Mouse (Mus musculus) regulatory T cell (primary cell): ENCODE data around the gene Fxyd1.

ENCODE experiments used
- in situ Hi-C: fragments of 300-600 bp; cut with MboI, MseI; formaldehyde crosslinking; loops from one replicate; pipeline ENCODE4 v1.15.1; 2025; ENCODE audit warnings: high pct_unique_total_duplicates

The Fxyd1 gene

GRCm38 (mm10) chr7:31077885-31078445, 21.0 kb upstream of the Fxyd1 start:
- in situ Hi-C loops, result no loop called here

DNA sequence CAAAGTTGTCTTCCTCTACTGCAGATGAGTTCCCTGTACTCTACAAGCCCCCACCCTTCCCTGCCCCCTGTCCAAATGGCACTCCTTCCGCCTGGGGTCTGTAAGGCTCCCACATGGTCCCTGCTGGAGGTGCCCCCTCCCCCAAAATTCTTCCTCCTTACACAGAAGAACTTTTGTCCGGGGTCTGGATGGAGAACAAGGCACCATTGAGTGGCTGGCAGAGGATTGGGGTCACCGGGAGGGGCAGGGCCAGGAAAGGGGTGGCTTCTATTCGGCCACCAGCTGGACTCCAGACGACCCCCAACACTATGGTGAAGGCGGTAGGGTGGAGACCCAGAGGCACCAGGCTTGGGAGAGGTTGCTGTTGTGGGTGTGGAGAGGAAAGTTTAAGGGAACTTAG, 20.5 kb upstream of the Fxyd1 start:
- in situ Hi-C loops, result no loop called here

DNA sequence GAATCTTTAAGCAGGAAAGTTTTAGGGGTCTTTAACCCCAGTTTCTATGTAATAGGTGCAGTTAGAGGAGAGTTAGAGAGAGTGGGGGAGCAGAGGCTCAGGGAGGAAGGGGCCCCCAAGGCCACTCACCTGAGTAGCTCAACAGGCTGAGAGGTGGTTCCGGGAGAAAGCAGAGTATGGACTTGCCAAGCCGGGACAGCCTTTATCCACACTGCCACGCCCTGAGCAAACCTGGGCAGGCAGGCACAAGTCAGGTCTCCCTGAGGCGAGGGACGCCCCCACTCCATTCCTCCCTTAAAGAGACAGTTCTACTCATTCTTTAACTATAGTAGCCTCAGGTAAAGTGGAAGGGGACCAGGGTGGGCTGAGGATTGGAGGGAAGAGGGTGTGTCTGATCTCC, 19.5 kb upstream of the Fxyd1 start, which contains the start of gene Fxyd3:
Gene Fxyd3 (minus strand): TSS at position 213 of the 400 bp plus-strand sequence.
- in situ Hi-C loops, result no loop called here

DNA sequence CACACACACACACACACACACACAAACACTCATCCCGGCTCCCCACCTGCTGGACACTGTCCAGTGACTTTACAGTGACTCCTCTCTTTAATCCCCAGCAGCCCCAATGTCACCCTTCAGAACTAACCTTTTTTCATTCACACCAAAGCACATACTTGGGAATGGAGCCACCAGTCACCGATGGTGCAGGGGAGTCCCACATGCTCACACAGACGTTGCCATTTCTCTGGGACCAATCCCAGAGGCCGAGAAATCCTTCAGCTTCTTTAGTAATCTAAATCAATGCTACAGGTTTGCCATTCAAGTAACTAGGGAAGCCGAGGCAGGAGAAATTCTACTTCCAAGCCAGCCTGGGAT, 17.7 kb upstream of the Fxyd1 start:
- in situ Hi-C loops, result no loop called here

GRCm38 (mm10) chr7:31074061-31074712, 17.2 kb upstream of the Fxyd1 start:
- in situ Hi-C loops, result no loop called here

GRCm38 (mm10) chr7:31073546-31073945, 16.5 kb upstream of the Fxyd1 start:
- in situ Hi-C loops, result no loop called here

DNA sequence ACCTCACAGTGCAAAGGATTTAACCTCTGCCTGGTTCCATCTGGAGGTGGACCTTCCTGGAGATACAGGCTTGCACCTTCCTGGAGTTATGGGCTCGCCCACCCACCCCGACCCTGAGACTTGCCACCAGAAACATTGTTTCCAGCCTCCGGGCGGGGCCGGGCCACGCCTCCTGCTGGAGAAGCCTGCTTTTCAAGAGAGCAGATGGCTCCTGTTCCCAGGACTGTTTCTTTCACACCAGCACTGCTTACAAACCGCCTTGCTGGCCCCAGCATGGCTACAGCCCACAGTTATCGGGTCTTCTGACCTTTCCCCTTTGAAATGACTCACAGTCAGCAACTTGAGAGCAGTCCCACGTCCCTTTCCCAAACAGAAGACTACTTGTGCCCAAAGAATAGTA, 15.3 kb upstream of the Fxyd1 start:
- in situ Hi-C loops, result no loop called here

GRCm38 (mm10) chr7:31070324-31070723, 13.3 kb upstream of the Fxyd1 start:
- in situ Hi-C loops, result no loop called here

DNA sequence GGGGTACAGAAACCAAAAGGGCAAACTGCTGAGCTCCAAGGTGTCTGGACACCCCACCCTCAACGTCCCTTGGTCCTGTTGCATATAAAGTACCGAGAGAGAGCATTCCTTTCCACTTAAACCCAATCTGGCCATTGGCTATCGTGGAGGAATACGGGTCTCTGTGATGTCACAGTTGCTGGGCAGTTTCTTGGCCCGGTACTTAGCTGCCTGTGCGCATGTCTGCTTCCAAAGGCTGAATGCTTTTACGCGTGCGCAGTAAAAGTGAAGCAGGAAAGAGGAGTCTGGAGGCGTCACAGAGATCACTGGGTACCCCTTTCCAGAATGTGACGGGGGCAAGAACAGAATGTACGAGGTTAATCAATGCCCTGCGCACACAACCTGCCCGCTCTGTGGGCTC, 12.5 kb upstream of the Fxyd1 start:
- in situ Hi-C loops, result no loop called here

DNA sequence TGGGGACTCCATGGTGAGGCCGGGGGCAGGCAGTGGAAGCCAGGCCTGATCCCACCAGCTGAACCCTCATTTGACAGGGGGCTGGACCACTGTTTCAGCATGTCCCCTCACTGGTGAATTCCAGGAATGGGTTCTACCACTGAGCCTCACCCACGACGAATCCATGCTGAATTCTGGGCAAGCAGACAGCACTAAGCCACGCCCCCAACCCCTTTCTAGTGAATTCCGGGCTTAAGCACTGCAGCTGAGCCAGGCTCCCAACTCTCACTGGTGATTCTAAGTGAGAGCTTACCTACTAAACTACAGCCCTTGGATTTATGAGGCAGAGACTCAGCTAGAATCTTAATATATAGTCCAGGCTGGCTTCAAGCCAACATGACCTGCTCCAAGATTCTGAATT, 10.8 kb upstream of the Fxyd1 start:
- in situ Hi-C loops, result no loop called here

DNA sequence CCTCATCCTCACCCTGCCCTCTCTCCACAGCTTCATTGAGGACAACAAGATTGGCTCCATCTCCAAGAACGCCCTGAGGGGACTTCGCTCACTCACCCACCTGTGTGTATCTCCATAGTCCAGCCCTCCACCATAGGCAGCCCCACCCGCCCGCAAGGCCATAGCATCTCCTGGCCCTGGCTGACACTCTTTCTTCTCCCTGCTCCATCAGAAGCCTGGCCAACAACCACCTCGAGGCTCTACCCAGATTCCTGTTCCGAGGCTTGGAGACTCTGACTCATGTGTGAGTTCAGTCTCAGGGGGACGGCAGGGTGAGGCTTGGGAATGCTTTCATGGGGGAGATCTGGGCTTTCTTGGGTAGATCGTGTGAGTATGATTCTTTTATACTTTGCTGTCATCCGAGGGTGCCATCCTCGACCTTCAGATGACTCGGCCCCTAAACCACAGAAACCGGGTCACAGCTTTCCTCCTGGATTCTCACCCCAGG, 6.1 kb upstream of the Fxyd1 start:
- in situ Hi-C loops, result no loop called here

DNA sequence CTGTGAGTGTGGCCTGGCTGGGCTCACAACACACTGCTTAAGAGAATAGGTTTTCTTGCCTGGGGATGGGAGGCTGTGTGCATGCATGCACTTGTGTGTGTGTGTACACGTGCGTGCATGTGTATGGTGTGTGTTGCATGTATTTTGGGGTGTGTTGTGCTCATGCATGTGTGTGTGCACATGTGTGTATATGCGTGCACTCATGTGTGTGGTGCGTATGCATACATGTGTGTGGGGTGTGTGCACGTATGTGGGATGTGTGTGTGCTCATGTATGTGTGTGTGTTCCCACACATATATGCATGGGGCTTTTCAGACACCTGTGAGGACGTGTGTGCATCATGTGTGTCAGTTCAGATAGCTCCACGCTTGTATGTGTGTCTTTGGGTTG, 3.6 kb upstream of the Fxyd1 start:
- in situ Hi-C loops, result no loop called here

GRCm38 (mm10) chr7:31059919-31060620, 3.1 kb upstream of the Fxyd1 start:
- in situ Hi-C loops, result no loop called here

DNA sequence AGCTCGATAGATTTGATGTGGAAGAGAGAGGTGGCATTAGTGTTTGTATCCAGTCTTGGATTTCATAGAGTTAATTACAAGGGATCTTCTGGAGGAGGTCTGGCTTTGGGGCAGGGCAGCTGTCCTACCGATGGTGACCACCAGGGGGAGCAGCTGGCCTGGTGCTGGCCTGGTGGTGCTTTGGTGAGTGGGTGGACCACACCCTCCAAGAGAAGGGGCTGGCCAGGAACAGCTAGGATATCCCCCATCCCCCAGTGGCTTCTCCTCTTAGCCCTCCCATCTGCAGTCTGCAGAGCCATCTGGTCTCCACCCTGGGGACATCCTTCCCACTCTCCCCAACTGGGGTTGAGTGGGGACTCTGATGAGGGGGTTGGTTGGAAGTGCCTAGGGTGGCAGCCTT, 2.1 kb upstream of the Fxyd1 start, which contains the start of gene Lgi4:
Gene Lgi4 (plus strand): TSS at position 235 of the 400 bp plus-strand sequence.
- in situ Hi-C loops, result no loop called here

GRCm38 (mm10) chr7:31058211-31058610, 1.2 kb upstream of the Fxyd1 start:
- in situ Hi-C loops, result no loop called here

DNA sequence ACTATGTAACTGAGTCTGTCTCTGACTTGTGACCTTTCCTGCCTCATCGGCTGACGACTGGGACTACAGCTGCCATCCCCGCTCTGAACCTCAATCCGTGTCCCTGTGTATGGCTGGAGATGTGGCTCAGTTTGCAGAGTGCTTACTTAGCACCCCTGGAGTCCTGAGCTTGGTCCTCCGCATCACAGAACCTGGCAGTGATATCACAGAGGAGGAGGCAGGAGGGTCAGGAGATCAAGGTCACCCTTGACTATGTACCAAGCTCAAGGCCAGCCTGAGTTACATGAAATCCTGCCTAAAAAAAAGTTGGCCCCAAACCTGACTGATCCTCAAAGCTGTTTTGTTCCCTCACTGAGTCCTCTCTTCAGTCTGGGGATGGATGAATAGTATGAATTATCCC, 731 bp upstream of the Fxyd1 start:
- in situ Hi-C loops, result no loop called here

- in situ Hi-C loops, result no loop called here
Measured at GRCm38 (mm10) chr7:31056448-31056847, 551 bp downstream of the Fxyd1 start.

DNA sequence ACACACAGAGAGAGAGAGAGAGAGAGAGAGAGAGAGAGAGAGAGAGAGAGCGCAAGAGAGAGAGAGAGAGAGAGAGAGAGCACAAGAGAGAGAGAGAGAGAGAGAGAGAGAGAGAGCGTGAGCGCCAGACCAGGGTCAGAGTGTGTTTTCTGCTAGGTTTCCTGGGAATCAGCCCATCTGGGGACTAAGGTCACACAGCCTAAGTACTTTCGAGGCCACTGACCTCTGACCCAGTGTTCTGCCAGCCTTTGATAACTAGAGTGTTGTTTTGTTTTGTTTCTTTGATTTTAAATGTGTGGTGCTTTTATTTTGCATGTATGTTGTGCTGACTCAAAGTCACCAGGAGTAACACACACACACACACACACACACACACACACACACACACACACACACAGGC, 1.1 kb downstream of the Fxyd1 start:
- in situ Hi-C loops, result no loop called here

- in situ Hi-C loops, result no loop called here
Measured at GRCm38 (mm10) chr7:31055354-31055824, 1.6 kb downstream of the Fxyd1 start.

GRCm38 (mm10) chr7:31054661-31055320, 2.2 kb downstream of the Fxyd1 start:
- in situ Hi-C loops, result no loop called here

- in situ Hi-C loops, result no loop called here
Measured at GRCm38 (mm10) chr7:31053882-31054447, 3.0 kb downstream of the Fxyd1 start.
